In genomic region chr8:123628253-123628967, GRCm38 (mm10) we compare ENCODE assay signal across 7 mouse cellular contexts. TPM values are rescaled to one million over a fixed set of nuclear protein-coding genes. Genes with fewer than 3 reads are reported as not detected.
A peak's percentile ranks its signal among the peaks of the same experiment; 100 is the strongest.
DNase-seq lines count a peak whose midpoint lies in the region; ATAC-seq and TF ChIP-seq lines count a peak whose summit lies in the region.

No protein-coding gene starts in this region.

- H3K9me3 ChIP-seq in neural tube, embryonic 14.5 days (ENCODE audit: control insufficient read depth, low read length) = no peaks in the 10 kb centered on the region

- H3K27me3 ChIP-seq in Patski = peaks cover 3% of the 10 kb centered on the region
- H3K27me3 ChIP-seq in heart, adult 2 months (ENCODE audit: control insufficient read depth, insufficient read depth, low read length) = no peaks in the 10 kb centered on the region
- peaks cover 14% of the 10 kb centered on the region; the same call in 1 of the 2 replicates for H3K27me3 ChIP-seq in neural tube, embryonic 14.5 days (ENCODE audit: control insufficient read depth, insufficient read depth, low read length)

- CTCF ChIA-PET in Patski (lab: Charles Lee) = interaction anchor here (1.1 to 4.2 kb wide), 8 partner anchors 16 to 153 kb away, joined by 3 to 30 read pairs (median 4); partner anchors contain the start of gene Gas8

- H3K4me3 ChIP-seq in heart, adult 2 months = peak overlapping the region; percentile 43
- H3K4me3 ChIP-seq in lung, adult 2 months (replicated peaks; ENCODE audit: extremely low read depth, low read depth, low read length) = peak overlapping the region; percentile 3
- peak overlapping the region; percentile 17; the same call in 1 of the 2 replicates for H3K4me3 ChIP-seq in neural tube, embryonic 14.5 days (ENCODE audit: low read depth, low read length)

- POLR2A ChIA-PET in Patski (lab: Charles Lee) = no interaction called here

- peaks cover 3% of the 10 kb centered on the region for H3K4me1 ChIP-seq in heart, adult 2 months (ENCODE audit: control insufficient read depth, insufficient read depth, low read length)
- no peaks in the 10 kb centered on the region for H3K4me1 ChIP-seq in lung, adult 2 months (ENCODE audit: control insufficient read depth, insufficient read depth, low read length)
- peaks cover 6% of the 10 kb centered on the region; the same call in 1 of the 2 replicates for H3K4me1 ChIP-seq in neural tube, embryonic 14.5 days (ENCODE audit: control insufficient read depth, insufficient read depth, low read length)

- TF ChIP-seq EP300 in heart, adult 2 months (IDR thresholded peaks at IDR 0.05; ENCODE audit: insufficient read depth, low read depth, low read length) = peak; percentile 51; the same call in 1 of the 2 replicates

- peak overlapping the region; percentile 45 for H3K4me2 ChIP-seq in neural tube, embryonic 14.5 days (ENCODE audit: low read depth, low read length)

- in situ Hi-C loops in Patski (cut with MboI; ENCODE audit: low pct_unique_long_range_greater_than_20kb) = no loop called here

- H3K9ac ChIP-seq in heart, adult 2 months (ENCODE audit: low read depth, low read length) = no peak overlapping the region
- H3K9ac ChIP-seq in neural tube, embryonic 14.5 days (replicated peaks; ENCODE audit: low read depth, low read length) = no peak overlapping the region

- no peaks in the 10 kb centered on the region for H3K79me2 ChIP-seq in heart, adult 2 months (replicated peaks; ENCODE audit: control insufficient read depth, insufficient read depth, low read length)

- no peak for TF ChIP-seq POLR2A in heart, adult 2 months (IDR thresholded peaks at IDR 0.05; ENCODE audit: insufficient read depth, low read depth, low read length)
- TF ChIP-seq POLR2A in lung, adult 2 months (IDR thresholded peaks at IDR 0.05; ENCODE audit: borderline replicate concordance, extremely low read depth, low read depth, low read length) = no peak

- DNase-seq in CD8-positive naive resting alpha-beta T cell, adult 2 months (ENCODE audit: low read depth in 2 of 2, low spot score in 2 of 2) = peak; percentile 45 to 62
- no peak for DNase-seq in Patski (ENCODE audit: low read depth, low spot score)
- DNase-seq in heart, adult 2 months = peak; percentile 56 to 68
- peak; percentile 34 for DNase-seq in kidney, adult 11 months
- DNase-seq in lung, adult 2 months = peak; percentile 58

- H3K27ac ChIP-seq in heart, adult 2 months = no peak overlapping the region
- H3K27ac ChIP-seq in neural tube, embryonic 14.5 days (ENCODE audit: low read depth, low read length) = no peak overlapping the region

- no peaks in the 10 kb centered on the region for H3K36me3 ChIP-seq in heart, adult 2 months (ENCODE audit: control insufficient read depth, insufficient read depth, low read length)
- no peaks in the 10 kb centered on the region for H3K36me3 ChIP-seq in neural tube, embryonic 14.5 days (ENCODE audit: control insufficient read depth, insufficient read depth, low read length)

- no peak for ATAC-seq in Patski
- peak; percentile 64 for ATAC-seq in common myeloid progenitor, adult 5-6 weeks (replicated peaks; ENCODE audit: low read depth, poor library complexity, severe bottlenecking)
- no peak for ATAC-seq in neural tube, embryonic 14.5 days (ENCODE audit: low read depth)

- 2% methylated on average over 8 of the region's 8 CpGs for WGBS in heart, adult 2 months
- 2% methylated on average over 8 of the region's 8 CpGs for WGBS in lung, adult 2 months
- WGBS in neural tube, embryonic 14.5 days = 3% methylated on average over 8 of the region's 8 CpGs

- intact Hi-C loops in heart, adult 2 months (cut with DNase I) = no loop called here

- TF ChIP-seq CTCF in Patski (IDR thresholded peaks at IDR 0.05) = peak; percentile 92
- no peak; the same call in 1 of the 2 replicates for TF ChIP-seq CTCF in heart, adult 2 months (IDR thresholded peaks at IDR 0.05)
- peak; percentile 68 for TF ChIP-seq CTCF in lung, adult 2 months (IDR thresholded peaks at IDR 0.05; ENCODE audit: insufficient read depth, low read length)

RNA-seq across cellular contexts. Expression of gene Rhou, which starts 25.3 kb away (rescaled TPM):
- 73.3 TPM for polyA plus RNA-seq in Patski (2021)
- total RNA-seq in common myeloid progenitor, adult 5-6 weeks (2017) = 0.55 and 0.78 TPM in 2 replicates
- 1 to 10 TPM; 5.5 to 5.8 TPM for total RNA-seq in heart, adult 2 months (2021)
- 4.1 and 5.1 TPM in 2 replicates for polyA plus RNA-seq in heart, adult 2 months (2012; rRNA removed)
- polyA plus RNA-seq in lung, adult 2 months (2012; rRNA removed) = 5.0 and 8.0 TPM in 2 replicates
- 13.9 and 18.9 TPM in 2 replicates for polyA plus RNA-seq in neural tube, embryonic 14.5 days (2014; fragmentation: Nextera tagmentation; extraction: Ambion mirVana)
